Mouse (Mus musculus) testis, adult 2 months (tissue): ENCODE data around the gene Tubb5.

Experiments used
- CTCF ChIP-seq: fragments of 200-500 bp; IDR thresholded peaks from 2 replicates; pipeline ENCODE4 v1.5.1; 2012; ENCODE audit warnings: low read depth, mild to moderate bottlenecking, inconsistent platforms, low read length, moderate library complexity; ENCODE audit not compliant: control insufficient read depth, insufficient read depth, insufficient replicate concordance
- POLR2A ChIP-seq: fragments of 200-500 bp; IDR thresholded peaks from 2 replicates; pipeline ENCODE4 v1.6.1; 2012; ENCODE audit warnings: low read depth, mild to moderate bottlenecking, inconsistent platforms, low read length, moderate library complexity; ENCODE audit not compliant: control insufficient read depth

GRCm38 (mm10) chr17:35843514-35843913 lies 5.4 kb upstream of the Tubb5 start:
- TF ChIP-seq CTCF (no peak), POLR2A (no peak)
